Mouse (Mus musculus): ENCODE data around the gene Tbkbp1. TPM values are rescaled to one million over a fixed set of nuclear protein-coding genes. Genes with fewer than 3 reads are reported as not detected.

Tbkbp1 gene
- total and polyA plus RNA-seq, 3 experiments: 11.7 to 33.5 TPM; not detected in 1

GRCm38 (mm10) chr11:97192621-97192951, 41.3 kb upstream of the Tbkbp1 start:
- DNase-seq (ENCODE audit: low read depth, low spot score): peak; percentile 51
- TF ChIP-seq SMC3 (IDR thresholded peaks at IDR 0.05; ENCODE audit: low read depth, low read length) (peak; percentile 45), TAL1 (IDR thresholded peaks at IDR 0.05; ENCODE audit: low read length) (no peak), CHD2 (IDR thresholded peaks at IDR 0.05; ENCODE audit: low read length) (no peak), RAD21 (IDR thresholded peaks at IDR 0.05; ENCODE audit: low read depth, low read length) (peak; percentile 19; the same call in 1 of the 2 replicates), CTCF (IDR thresholded peaks at IDR 0.05 in 2 of 3, conservative IDR thresholded peaks at IDR 0.05 in 1 of 3; ENCODE audit: control insufficient read depth in 1 of 3, insufficient read depth in 1 of 3, low read depth in 2 of 3, low read length in 3 of 3, poor library complexity in 1 of 3, severe bottlenecking in 1 of 3) (peak; percentile 21 to 60 (median 26); a peak in 5 of 6 replicates), ZNF384 (IDR thresholded peaks at IDR 0.05; ENCODE audit: low read depth, low read length) (peak; percentile 61; the same call in 1 of the 2 replicates), MYC (IDR thresholded peaks at IDR 0.05; ENCODE audit: low read depth, low read length) (peak; percentile 87; the same call in 1 of the 2 replicates)

DNA sequence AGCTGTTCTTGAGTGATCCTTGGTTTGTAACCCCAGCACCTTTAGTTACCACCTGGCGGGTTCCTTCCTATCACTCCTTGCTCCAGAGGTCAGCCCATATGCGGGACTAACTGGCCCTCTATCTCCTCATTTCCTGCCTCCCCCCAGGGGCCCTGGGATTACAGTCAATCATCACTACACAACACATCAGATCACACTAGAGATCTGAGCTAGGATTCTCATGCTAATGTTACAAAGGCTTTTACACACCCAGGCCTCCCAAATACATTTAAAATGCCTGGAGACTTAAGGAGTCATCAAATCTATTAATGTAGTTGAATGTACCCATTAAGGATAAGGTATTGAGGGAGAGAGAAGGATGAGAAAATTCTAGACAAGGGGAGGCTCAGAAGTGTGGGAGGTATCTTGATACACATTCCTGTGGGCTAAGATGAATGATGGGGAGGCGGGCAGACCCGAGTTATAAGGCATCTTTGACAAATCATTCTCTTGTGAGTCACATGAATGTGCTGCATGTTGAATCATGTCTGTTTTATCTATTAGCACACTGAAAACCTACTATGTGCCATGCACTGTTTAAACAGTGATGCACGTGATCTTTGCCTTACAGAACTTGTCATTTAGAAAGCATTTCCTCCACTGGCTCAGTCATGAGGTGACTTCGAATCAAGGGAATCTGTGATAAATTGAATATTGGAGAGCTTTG, 40.8 kb upstream of the Tbkbp1 start:
- H3K27ac ChIP-seq (ENCODE audit: control insufficient read depth, low read depth, low read length): no peak overlapping the region
- TF ChIP-seq ZKSCAN1 (IDR thresholded peaks at IDR 0.05; ENCODE audit: low read depth, low read length): peak; percentile 62; the same call in 1 of the 2 replicates
- TF ChIP-seq MYB (IDR thresholded peaks at IDR 0.05; ENCODE audit: low read depth, low read length): no peak
- H3K9me3 ChIP-seq (replicated peaks; ENCODE audit: insufficient read depth, low read length): no peaks in the 10 kb centered on the region
- H3K4me1 ChIP-seq (ENCODE audit: control insufficient read depth in 1 of 2, insufficient read depth in 2 of 2, low read length in 2 of 2): peaks cover 0 to 6% of the 10 kb centered on the region in 2 experiments; a peak in 2 of 4 replicates
- no peak for DNase-seq (ENCODE audit: low read depth, low spot score)
- H3K4me3 ChIP-seq (ENCODE audit: control insufficient read depth in 1 of 2, insufficient read depth in 1 of 2, low read depth in 2 of 2, low read length in 2 of 2): no peak overlapping the region
- no peak overlapping the region for H3K9ac ChIP-seq (ENCODE audit: control insufficient read depth, low read depth, low read length, poor library complexity, severe bottlenecking)
- H3K79me2 ChIP-seq (ENCODE audit: control insufficient read depth, insufficient read depth, low read length, poor library complexity): peaks cover 14% of the 10 kb centered on the region
- no peaks in the 10 kb centered on the region for H3K27me3 ChIP-seq (ENCODE audit: control insufficient read depth in 1 of 2, insufficient read depth in 2 of 2, low read length in 2 of 2)
- peaks cover 0 to 11% of the 10 kb centered on the region in 2 experiments; a peak in 2 of 4 replicates for H3K36me3 ChIP-seq (ENCODE audit: control insufficient read depth in 1 of 2, insufficient read depth in 2 of 2, low read length in 2 of 2)

More at GRCm38 (mm10) chr11:97192621-97192951, 41.3 kb upstream of the Tbkbp1 start:
- Histone ChIP-seq H3K27me3 (ENCODE audit: control insufficient read depth in 1 of 2, insufficient read depth in 2 of 2, low read length in 2 of 2) (no peaks in the 10 kb centered on the region), H3K79me2 (ENCODE audit: control insufficient read depth, insufficient read depth, low read length, poor library complexity) (peaks cover 10% of the 10 kb centered on the region), H3K9ac (ENCODE audit: control insufficient read depth, low read depth, low read length, poor library complexity, severe bottlenecking) (no peak overlapping the region), H3K4me1 (ENCODE audit: control insufficient read depth in 1 of 2, insufficient read depth in 2 of 2, low read length in 2 of 2) (peaks cover 0 to 6% of the 10 kb centered on the region in 2 experiments; a peak in 2 of 4 replicates), H3K27ac (ENCODE audit: control insufficient read depth, low read depth, low read length) (no peak overlapping the region), H3K36me3 (ENCODE audit: control insufficient read depth in 1 of 2, insufficient read depth in 2 of 2, low read length in 2 of 2) (peaks cover 0 to 11% of the 10 kb centered on the region in 2 experiments; a peak in 2 of 4 replicates), H3K9me3 (replicated peaks; ENCODE audit: insufficient read depth, low read length) (no peaks in the 10 kb centered on the region), H3K4me3 (ENCODE audit: control insufficient read depth in 1 of 2, insufficient read depth in 1 of 2, low read depth in 2 of 2, low read length in 2 of 2) (no peak overlapping the region)

GRCm38 (mm10) chr11:97190992-97191391, 39.7 kb upstream of the Tbkbp1 start:
- no peak overlapping the region for H3K4me3 ChIP-seq (ENCODE audit: control insufficient read depth in 1 of 2, insufficient read depth in 1 of 2, low read depth in 2 of 2, low read length in 2 of 2)
- TF ChIP-seq ZKSCAN1 (IDR thresholded peaks at IDR 0.05; ENCODE audit: low read depth, low read length) (no peak), TAL1 (IDR thresholded peaks at IDR 0.05; ENCODE audit: low read length) (0 out of 2 replicates have a peak, but pooled peaks have one; percentile 14), POLR2A (IDR thresholded peaks at IDR 0.05; ENCODE audit: control insufficient read depth in 1 of 2, insufficient read depth in 1 of 2, low read depth in 1 of 2, low read length in 2 of 2, poor library complexity in 1 of 2) (peak in 1 of 2 experiments; percentile 40; a peak in 2 of 4 replicates)
- H3K9ac ChIP-seq (ENCODE audit: control insufficient read depth, low read depth, low read length, poor library complexity, severe bottlenecking): no peak overlapping the region
- H3K27me3 ChIP-seq (ENCODE audit: control insufficient read depth in 1 of 2, insufficient read depth in 2 of 2, low read length in 2 of 2): no peaks in the 10 kb centered on the region
- peaks cover 23% of the 10 kb centered on the region for H3K79me2 ChIP-seq (ENCODE audit: control insufficient read depth, insufficient read depth, low read length, poor library complexity)
- no peaks in the 10 kb centered on the region for H3K9me3 ChIP-seq (replicated peaks; ENCODE audit: insufficient read depth, low read length)
- no peak for DNase-seq (ENCODE audit: low read depth, low spot score)
- peaks cover 4 to 6% of the 10 kb centered on the region in 2 experiments for H3K4me1 ChIP-seq (ENCODE audit: control insufficient read depth in 1 of 2, insufficient read depth in 2 of 2, low read length in 2 of 2)
- peaks cover 4 to 16% of the 10 kb centered on the region in 2 experiments; a peak in 3 of 4 replicates for H3K36me3 ChIP-seq (ENCODE audit: control insufficient read depth in 1 of 2, insufficient read depth in 2 of 2, low read length in 2 of 2)
- H3K27ac ChIP-seq (ENCODE audit: control insufficient read depth, low read depth, low read length): no peak overlapping the region

Measured in MEL (cell line).